Comparison of ENCODE assay signal across 8 mouse cellular contexts in genomic region chr11:95310648-95311424, GRCm38 (mm10). TPM values are rescaled to one million over a fixed set of nuclear protein-coding genes. Genes with fewer than 3 reads are reported as not detected.
DNase-seq lines count a peak whose midpoint lies in the region; ATAC-seq and TF ChIP-seq lines count a peak whose summit lies in the region.

No protein-coding gene starts in this region.

- H3K36me3 ChIP-seq in kidney, adult 2 months (ENCODE audit: control insufficient read depth, insufficient read depth, low read length), result no peaks in the 10 kb centered on the region
- H3K36me3 ChIP-seq in heart, embryonic 14.5 days (ENCODE audit: control insufficient read depth, insufficient read depth, low read length), result peaks cover 6% of the 10 kb centered on the region
- H3K36me3 ChIP-seq in limb, embryonic 14.5 days (ENCODE audit: control insufficient read depth, insufficient read depth, low read length), result peaks cover 7% of the 10 kb centered on the region
- H3K36me3 ChIP-seq in midbrain, embryonic 13.5 days, result peaks cover 4% of the 10 kb centered on the region

- WGBS in kidney, adult 2 months, result 4% methylated on average over 17 of the region's 17 CpGs
- WGBS in heart, embryonic 14.5 days, result 5% methylated on average over 17 of the region's 17 CpGs
- 5% methylated on average over 17 of the region's 17 CpGs for WGBS in limb, embryonic 14.5 days
- WGBS in midbrain, embryonic 13.5 days, result 6% methylated on average over 17 of the region's 17 CpGs

- no peak for TF ChIP-seq POLR2A in kidney, adult 2 months (IDR thresholded peaks at IDR 0.05; ENCODE audit: low read depth, low read length)
- no peak for TF ChIP-seq POLR2A in limb, embryonic 14.5 days (IDR thresholded peaks at IDR 0.05; ENCODE audit: borderline replicate concordance, extremely low read depth, insufficient read depth, insufficient read length)

- peak overlapping the region; percentile 94 for H3K27ac ChIP-seq in kidney, adult 2 months (ENCODE audit: insufficient read depth, low read depth, low read length)
- H3K27ac ChIP-seq in heart, embryonic 14.5 days (replicated peaks in 1 of 2; ENCODE audit: control insufficient read depth in 1 of 2, insufficient read depth in 1 of 2, low read depth in 2 of 2, low read length in 2 of 2), result peak overlapping the region; percentile 94 to 98
- H3K27ac ChIP-seq in limb, embryonic 14.5 days (replicated peaks; ENCODE audit: low read depth, low read length), result peak overlapping the region; percentile 77
- H3K27ac ChIP-seq in midbrain, embryonic 13.5 days, result peak overlapping the region; percentile 77

- TF ChIP-seq CTCF in kidney, adult 2 months (conservative IDR thresholded peaks at IDR 0.05; ENCODE audit: insufficient read depth, insufficient read length, low read depth, low read length), result no peak

- H3K9me3 ChIP-seq in heart, embryonic 14.5 days (ENCODE audit: control insufficient read depth, low read length), result no peaks in the 10 kb centered on the region
- H3K9me3 ChIP-seq in limb, embryonic 14.5 days (ENCODE audit: control insufficient read depth, low read length), result no peaks in the 10 kb centered on the region
- H3K9me3 ChIP-seq in midbrain, embryonic 13.5 days, result no peaks in the 10 kb centered on the region

- ATAC-seq in heart, embryonic 14.5 days (ENCODE audit: insufficient number of reproducible peaks, insufficient read depth, low FRiP score, low read depth), result no peak
- ATAC-seq in limb, embryonic 14.5 days (ENCODE audit: low FRiP score, low read depth), result no peak
- peak; percentile 14 for ATAC-seq in midbrain, embryonic 13.5 days

- peaks cover 6% of the 10 kb centered on the region; the same call in 1 of the 2 replicates for H3K4me1 ChIP-seq in kidney, adult 2 months (ENCODE audit: control insufficient read depth, insufficient read depth, low read length)
- peaks cover 4 to 27% of the 10 kb centered on the region in 2 experiments for H3K4me1 ChIP-seq in heart, embryonic 14.5 days (ENCODE audit: control insufficient read depth in 2 of 2, insufficient read depth in 2 of 2, low read length in 2 of 2)
- peaks cover 11% of the 10 kb centered on the region for H3K4me1 ChIP-seq in limb, embryonic 14.5 days (ENCODE audit: control insufficient read depth, insufficient read depth, low read length)
- H3K4me1 ChIP-seq in midbrain, embryonic 13.5 days (replicated peaks), result peaks cover 27% of the 10 kb centered on the region

- DNase-seq in kidney, adult 2 months, result no peak
- no peak for DNase-seq in kidney, adult 18-20 months
- peak; percentile 19 to 21 for DNase-seq in adrenal gland, postnatal 36 days
- DNase-seq in limb, embryonic 14.5 days (ENCODE audit: low spot score), result peak; percentile 17
- DNase-seq in thymus, postnatal 36 days, result peak; percentile 30 to 52
- no peak for DNase-seq in layer of hippocampus, postnatal 10 days (ENCODE audit: low spot score in 2 of 2)

- peak overlapping the region; percentile 93 for H3K4me3 ChIP-seq in kidney, adult 2 months (ENCODE audit: insufficient read depth, low read depth, low read length)
- H3K4me3 ChIP-seq in heart, embryonic 14.5 days (ENCODE audit: control insufficient read depth in 1 of 2, insufficient read depth in 1 of 2, low read depth in 1 of 2, low read length in 2 of 2), result peak overlapping the region; percentile 84
- H3K4me3 ChIP-seq in limb, embryonic 14.5 days (replicated peaks; ENCODE audit: low read length), result peak overlapping the region; percentile 95
- H3K4me3 ChIP-seq in midbrain, embryonic 13.5 days (replicated peaks), result peak overlapping the region; percentile 93

- H3K9ac ChIP-seq in heart, embryonic 14.5 days (ENCODE audit: low read length), result peak overlapping the region; percentile 88
- H3K9ac ChIP-seq in limb, embryonic 14.5 days (ENCODE audit: low read depth, low read length, severe bottlenecking), result peak overlapping the region; percentile 59
- peak overlapping the region; percentile 69 for H3K9ac ChIP-seq in midbrain, embryonic 13.5 days (replicated peaks)

- peak overlapping the region; percentile 79 for H3K4me2 ChIP-seq in heart, embryonic 14.5 days (ENCODE audit: low read length)
- peak overlapping the region; percentile 47 for H3K4me2 ChIP-seq in limb, embryonic 14.5 days (replicated peaks; ENCODE audit: low read depth, low read length, severe bottlenecking)
- peak overlapping the region; percentile 80 for H3K4me2 ChIP-seq in midbrain, embryonic 13.5 days (replicated peaks)

- H3K27me3 ChIP-seq in kidney, adult 2 months (replicated peaks; ENCODE audit: control insufficient read depth, insufficient read depth, low read length), result no peaks in the 10 kb centered on the region
- H3K27me3 ChIP-seq in heart, embryonic 14.5 days (ENCODE audit: control insufficient read depth, insufficient read depth, low read length), result no peaks in the 10 kb centered on the region
- H3K27me3 ChIP-seq in limb, embryonic 14.5 days (ENCODE audit: control insufficient read depth, insufficient read depth, low read length), result no peaks in the 10 kb centered on the region
- H3K27me3 ChIP-seq in midbrain, embryonic 13.5 days, result no peaks in the 10 kb centered on the region

RNA-seq across cellular contexts. Expression of gene Kat7, which starts 0.8 kb away (rescaled TPM):
- 27.3 and 30.0 TPM in 2 replicates for polyA plus RNA-seq in kidney, adult 2 months (2012; rRNA removed)
- 10 to 100 TPM; 48.5 to 51.9 TPM for total RNA-seq in adrenal gland, postnatal 36 days (2021)
- 45.4 and 45.6 TPM in 2 replicates for polyA plus RNA-seq in heart, embryonic 14.5 days (2014; fragmentation: Nextera tagmentation; extraction: Ambion mirVana)
- 49.7 and 51.4 TPM in 2 replicates for polyA plus RNA-seq in limb, embryonic 14.5 days (2012; rRNA removed)
- polyA plus RNA-seq in limb, embryonic 14.5 days (2014; fragmentation: Nextera tagmentation; extraction: Ambion mirVana), result 58.5 and 60.1 TPM in 2 replicates
- polyA plus RNA-seq in midbrain, embryonic 13.5 days (2015; fragmentation: Nextera tagmentation; extraction: Ambion mirVana), result 63.8 and 66.1 TPM in 2 replicates
- 10 to 100 TPM; 59.2 to 63.1 TPM for total RNA-seq in layer of hippocampus, postnatal 10 days (2021)

RNA-seq across cellular contexts. Expression of gene Fam117a, which starts 26.0 kb away (rescaled TPM):
- 20.8 and 22.7 TPM in 2 replicates for polyA plus RNA-seq in kidney, adult 2 months (2012; rRNA removed)
- total RNA-seq in adrenal gland, postnatal 36 days (2021), result 10 to 100 TPM; 13.7 to 15.4 TPM
- polyA plus RNA-seq in heart, embryonic 14.5 days (2014; fragmentation: Nextera tagmentation; extraction: Ambion mirVana), result 5.4 and 6.3 TPM in 2 replicates
- polyA plus RNA-seq in limb, embryonic 14.5 days (2012; rRNA removed), result 48.3 and 59.6 TPM in 2 replicates
- 19.3 and 22.1 TPM in 2 replicates for polyA plus RNA-seq in limb, embryonic 14.5 days (2014; fragmentation: Nextera tagmentation; extraction: Ambion mirVana)
- polyA plus RNA-seq in midbrain, embryonic 13.5 days (2015; fragmentation: Nextera tagmentation; extraction: Ambion mirVana), result 2.3 and 2.8 TPM in 2 replicates
- total RNA-seq in layer of hippocampus, postnatal 10 days (2021), result 1 to 10 TPM; 5.8 to 6.5 TPM

RNA-seq across cellular contexts. Expression of gene Tac4, which starts 49.5 kb away (rescaled TPM):
- polyA plus RNA-seq in kidney, adult 2 months (2012; rRNA removed), result 0.09 TPM in 1 of 2 replicates, not detected in the other
- not detected for total RNA-seq in adrenal gland, postnatal 36 days (2021)
- polyA plus RNA-seq in heart, embryonic 14.5 days (2014; fragmentation: Nextera tagmentation; extraction: Ambion mirVana), result not detected in 2 replicates
- polyA plus RNA-seq in limb, embryonic 14.5 days (2012; rRNA removed), result 0.08 TPM in 1 of 2 replicates, not detected in the other
- polyA plus RNA-seq in limb, embryonic 14.5 days (2014; fragmentation: Nextera tagmentation; extraction: Ambion mirVana), result not detected in 2 replicates
- polyA plus RNA-seq in midbrain, embryonic 13.5 days (2015; fragmentation: Nextera tagmentation; extraction: Ambion mirVana), result not detected in 2 replicates
- not detected for total RNA-seq in layer of hippocampus, postnatal 10 days (2021)

Comparison
In these comparisons a context has a peak if more than half of its experiments do, and no peak if none do; other contexts are left out.
1. DNase-seq: peak in adrenal gland, postnatal 36 days (2 of 2), limb, embryonic 14.5 days (single experiment) and thymus, postnatal 36 days (2 of 2); none in kidney, adult 2 months (single experiment), kidney, adult 18-20 months (single experiment) and layer of hippocampus, postnatal 10 days (0 of 2).
2. Peak in every context shown above with its lines, with median percentiles within 50 percentile points of each other: H3K27ac ChIP-seq, H3K4me3 ChIP-seq, H3K4me2 ChIP-seq and H3K9ac ChIP-seq.